Mouse (Mus musculus): ENCODE data around the gene Lce1b.

GRCm38 (mm10) chr3:92648207-92648606 lies 8.5 kb downstream of the Lce1b start, which contains the start of gene Lce1a1:
- TF ChIP-seq EP300 (IDR thresholded peaks at IDR 0.05; ENCODE audit: low read depth): no peak
- no peak for TF ChIP-seq CTCF (IDR thresholded peaks at IDR 0.05; ENCODE audit: low read depth)

All from heart, postnatal 0 days (tissue).